Mouse (Mus musculus) thymus, adult 2 months (tissue): ENCODE data around the gene Nop2. TPM values are rescaled to one million over a fixed set of nuclear protein-coding genes. Genes with fewer than 3 reads are reported as not detected.

ENCODE experiments used
- DNase-seq: peaks from one replicate; pipeline ENCODE4 v3.0.0; 2021
- H3K27ac ChIP-seq: fragments of 200-500 bp; 2 replicates; pipeline ENCODE4 v1.5.1; 2012; ENCODE audit warnings: low read length, control low read depth; ENCODE audit not compliant: control insufficient read depth, insufficient read depth
- H3K27me3 ChIP-seq: fragments of 200-500 bp; 2 replicates; pipeline ENCODE4 v1.6.1; 2012; ENCODE audit warnings: mild to moderate bottlenecking, low read length, moderate library complexity, mixed read lengths; ENCODE audit not compliant: control insufficient read depth, insufficient read depth
- H3K36me3 ChIP-seq: fragments of 200-500 bp; 2 replicates; pipeline ENCODE4 v1.6.1; 2012; ENCODE audit warnings: mild to moderate bottlenecking, low read length, moderate library complexity; ENCODE audit not compliant: control insufficient read depth, insufficient read depth
- H3K4me1 ChIP-seq: fragments of 200-500 bp; replicated peaks from 2 replicates; pipeline ENCODE4 v1.6.1; 2012; ENCODE audit warnings: low read length; ENCODE audit not compliant: control insufficient read depth, insufficient read depth
- H3K4me3 ChIP-seq: fragments of 200-500 bp; 2 replicates; pipeline ENCODE4 v1.5.1; 2012; ENCODE audit warnings: mild to moderate bottlenecking, low read length, control low read depth, moderate library complexity; ENCODE audit not compliant: control insufficient read depth, insufficient read depth
- CTCF ChIP-seq: fragments of 200-500 bp; IDR thresholded peaks from 2 replicates; pipeline ENCODE4 v1.5.1; 2012; ENCODE audit warnings: mild to moderate bottlenecking, control low read depth, low read length, moderate library complexity, borderline replicate concordance; ENCODE audit not compliant: control insufficient read depth, poor library complexity, insufficient read depth; ENCODE audit errors: extremely low read depth
- POLR2A ChIP-seq: fragments of 200-500 bp; IDR thresholded peaks from 2 replicates; pipeline ENCODE4 v1.6.1; 2012; ENCODE audit warnings: mild to moderate bottlenecking, low read length, control low read depth, moderate library complexity; ENCODE audit not compliant: control insufficient read depth, poor library complexity, insufficient read depth; ENCODE audit errors: extremely low read depth
- WGBS: fragments of 180-500 bp; shearing (Covaris S2); methylation state at CpG from one replicate; pipeline ENCODE4 v1.1.7; 2018; 5-methylcytosine and 5-hydroxymethylcytosine counted together
- polyA plus RNA-seq: library from polyadenylated mRNA; depleted of rRNA; stranded (reverse); fragments of >200 nt; gene quantifications from 2 replicates; pipeline ENCODE4 v1.2.3, GENCODE M21; 2012

Nop2 gene
- polyA plus RNA-seq, 1 experiment, result 26.4 TPM

- under 1% methylated on average over 43 of the region's 44 CpGs for WGBS
- H3K36me3 ChIP-seq, result peaks cover 16% of the 10 kb centered on the region
- peak overlapping the region; percentile 77 for H3K27ac ChIP-seq
- H3K4me1 ChIP-seq, result peaks cover 42% of the 10 kb centered on the region
- H3K27me3 ChIP-seq, result no peaks in the 10 kb centered on the region
- peak; percentile 69 for DNase-seq
- peak overlapping the region; percentile 96 for H3K4me3 ChIP-seq
- TF ChIP-seq POLR2A (peak; percentile 48; the same call in 1 of the 2 replicates), CTCF (no peak)
These were observed 34.9 kb upstream of the Nop2 start for GRCm38 (mm10) chr6:125096597-125097345.

GRCm38 (mm10) chr6:125097346-125097689, 34.4 kb upstream of the Nop2 start:
- Histone ChIP-seq H3K27ac (peak overlapping the region; percentile 77), H3K36me3 (peaks cover 22% of the 10 kb centered on the region), H3K27me3 (no peaks in the 10 kb centered on the region), H3K4me1 (peaks cover 41% of the 10 kb centered on the region), H3K4me3 (peak overlapping the region; percentile 96)
- DNase-seq, result no peak
- TF ChIP-seq POLR2A, result 0 out of 2 replicates have a peak, but pooled peaks have one; percentile 24
- no peak for TF ChIP-seq CTCF
- 1% methylated on average over 12 of the region's 12 CpGs for WGBS

DNA sequence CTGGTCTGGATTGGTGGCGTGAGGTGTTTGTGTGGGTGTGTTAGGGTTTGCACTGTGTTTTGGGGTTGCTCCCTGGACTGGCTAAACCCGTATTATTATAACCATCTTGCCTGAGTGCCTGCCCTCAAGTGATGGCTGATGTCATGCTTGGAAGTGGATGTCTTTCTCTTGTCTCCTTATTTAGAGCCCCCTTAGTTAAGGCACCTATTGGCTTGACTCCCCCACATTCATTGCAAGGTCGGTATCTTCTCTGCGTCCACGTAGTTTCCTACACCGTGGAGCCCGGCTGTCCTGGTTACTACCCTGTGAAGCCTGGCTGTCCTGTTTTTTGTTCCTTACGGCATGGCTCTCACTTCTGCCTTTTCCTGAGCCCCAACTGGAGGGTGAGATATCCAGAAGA, 33.8 kb upstream of the Nop2 start:
- H3K4me1 ChIP-seq, result peaks cover 36% of the 10 kb centered on the region
- 43% methylated on average over 8 of the region's 8 CpGs for WGBS
- H3K36me3 ChIP-seq, result peaks cover 28% of the 10 kb centered on the region
- TF ChIP-seq POLR2A, result no peak
- no peak for TF ChIP-seq CTCF
- H3K27me3 ChIP-seq, result no peaks in the 10 kb centered on the region
- H3K27ac ChIP-seq, result peak overlapping the region; percentile 77
- no peak for DNase-seq
- H3K4me3 ChIP-seq, result peak overlapping the region; percentile 96

- H3K36me3 ChIP-seq, result peaks cover 32% of the 10 kb centered on the region
- TF ChIP-seq CTCF, result no peak
- TF ChIP-seq POLR2A, result no peak
- no peaks in the 10 kb centered on the region for H3K27me3 ChIP-seq
- no peak for DNase-seq
- peaks cover 36% of the 10 kb centered on the region for H3K4me1 ChIP-seq
- WGBS, result 42% methylated on average over 3 of the region's 3 CpGs
- H3K27ac ChIP-seq, result peak overlapping the region; percentile 77
- H3K4me3 ChIP-seq, result peak overlapping the region; percentile 96
These were observed 33.2 kb upstream of the Nop2 start for GRCm38 (mm10) chr6:125098513-125098912.

DNA sequence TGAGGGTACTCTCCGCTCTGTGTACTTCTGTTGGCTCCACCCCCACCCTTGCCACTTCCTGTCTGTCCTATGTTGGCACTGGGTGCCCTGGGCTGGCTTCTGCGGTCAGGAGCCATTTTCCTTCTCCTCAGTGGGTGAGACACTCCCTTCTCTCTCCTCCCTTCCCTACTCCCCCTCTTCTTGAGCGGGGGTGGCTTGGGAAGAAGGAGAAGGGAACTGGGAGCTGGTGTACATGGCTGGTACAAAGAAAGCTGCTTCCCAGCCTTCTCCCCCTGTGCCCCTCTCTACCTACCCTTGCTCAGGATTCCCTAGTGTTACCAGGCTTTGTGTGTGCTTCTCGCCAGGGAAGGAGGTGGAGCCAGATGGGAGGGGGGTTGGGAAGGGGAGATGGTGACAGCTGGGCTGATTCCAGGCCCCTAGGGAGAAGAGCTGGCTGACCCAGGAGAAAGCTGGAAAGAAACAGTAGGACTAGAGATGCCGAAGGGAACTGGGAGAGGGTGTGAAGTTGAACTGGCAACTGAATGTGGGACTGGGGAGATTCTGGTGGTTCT, 32.2 kb upstream of the Nop2 start:
- H3K36me3 ChIP-seq, result peaks cover 40% of the 10 kb centered on the region
- H3K27me3 ChIP-seq, result no peaks in the 10 kb centered on the region
- DNase-seq, result peak; percentile 82
- peak overlapping the region; percentile 43 for H3K4me3 ChIP-seq
- peak overlapping the region; percentile 65 for H3K27ac ChIP-seq
- no peak for TF ChIP-seq CTCF
- peaks cover 36% of the 10 kb centered on the region for H3K4me1 ChIP-seq
- 23% methylated on average over 5 of the region's 5 CpGs for WGBS

DNA sequence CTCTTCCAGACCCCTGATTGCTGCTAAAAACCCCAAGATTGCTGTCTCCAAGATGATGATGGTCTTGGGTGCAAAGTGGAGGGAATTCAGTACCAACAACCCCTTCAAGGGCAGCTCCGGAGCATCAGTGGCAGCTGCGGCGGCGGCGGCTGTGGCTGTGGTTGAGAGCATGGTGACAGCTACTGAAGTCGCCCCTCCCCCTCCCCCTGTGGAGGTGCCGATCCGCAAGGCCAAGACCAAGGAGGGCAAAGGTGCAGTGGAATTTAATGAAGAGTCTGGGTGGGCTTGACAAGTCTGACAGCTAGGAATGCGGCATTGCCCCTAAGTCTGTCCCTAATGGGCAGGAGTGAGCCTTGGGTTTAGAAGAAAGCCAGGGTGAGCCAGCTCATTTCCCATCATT, 30.3 kb upstream of the Nop2 start:
- DNase-seq, result no peak
- Histone ChIP-seq H3K4me3 (no peak overlapping the region), H3K4me1 (peaks cover 34% of the 10 kb centered on the region), H3K36me3 (peaks cover 59% of the 10 kb centered on the region), H3K27ac (no peak overlapping the region), H3K27me3 (no peaks in the 10 kb centered on the region)
- TF ChIP-seq POLR2A (no peak), CTCF (no peak)
- 91% methylated on average over 9 of the region's 9 CpGs for WGBS

DNA sequence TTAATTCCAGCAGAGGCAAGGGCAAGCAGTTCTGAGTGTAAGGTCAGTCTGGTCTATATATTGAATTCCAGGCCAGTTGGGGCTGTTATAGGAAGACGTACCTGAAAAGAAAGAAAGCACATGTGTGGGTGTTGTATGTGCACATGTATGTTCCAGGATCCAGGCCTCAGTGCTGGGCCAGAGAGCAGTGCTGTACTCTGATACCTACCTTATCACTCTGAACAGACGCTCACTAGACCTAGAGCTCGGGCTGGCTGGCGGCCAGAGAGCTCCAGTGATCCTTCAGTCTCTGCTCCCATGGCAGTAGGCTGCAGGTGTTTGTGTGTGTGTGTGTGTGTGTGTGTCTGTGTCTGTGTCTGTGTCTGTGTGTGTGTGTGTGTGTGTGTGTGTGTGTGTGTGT, 27.5 kb upstream of the Nop2 start:
- no peak for TF ChIP-seq POLR2A
- no peak for TF ChIP-seq CTCF
- H3K36me3 ChIP-seq, result peaks cover 87% of the 10 kb centered on the region
- 91% methylated on average over 4 of the region's 4 CpGs for WGBS
- H3K4me1 ChIP-seq, result peaks cover 18% of the 10 kb centered on the region
- DNase-seq, result no peak
- H3K4me3 ChIP-seq, result no peak overlapping the region
- H3K27ac ChIP-seq, result no peak overlapping the region
- H3K27me3 ChIP-seq, result no peaks in the 10 kb centered on the region
